Mouse (Mus musculus) spleen, adult 2 months (tissue): ENCODE measurements at regions not wholly inside any gene's neighbourhood (a gene's known extent, or its start where the extent isn't known, plus 50 kb on each side); places are given as distances from the start of the nearest gene placed in this dataset.

Source experiments
- CTCF ChIP-seq: fragments of 200-500 bp; IDR thresholded peaks from 2 replicates; pipeline ENCODE4 v1.5.1; 2011; ENCODE audit warnings: mild to moderate bottlenecking, inconsistent platforms; ENCODE audit not compliant: insufficient read depth, insufficient read length, insufficient replicate concordance; ENCODE audit errors: extremely low read depth
- POLR2A ChIP-seq: fragments of 200-500 bp; IDR thresholded peaks from 2 replicates; pipeline ENCODE4 v1.6.1; 2011; ENCODE audit warnings: low read depth, low read length, inconsistent platforms

- TF ChIP-seq CTCF: no peak
- TF ChIP-seq POLR2A: no peak
Observed at GRCm38 (mm10) chr8:109311484-109312210, 182.2 kb upstream of the Pmfbp1 start.
